Mouse (Mus musculus): ENCODE results near the gene Ldhb. TPM values are rescaled to one million over a fixed set of nuclear protein-coding genes. Genes with fewer than 3 reads are reported as not detected.

Gene Ldhb
- polyA plus RNA-seq, 1 experiment from 2014 or later, result 420 TPM

DNA sequence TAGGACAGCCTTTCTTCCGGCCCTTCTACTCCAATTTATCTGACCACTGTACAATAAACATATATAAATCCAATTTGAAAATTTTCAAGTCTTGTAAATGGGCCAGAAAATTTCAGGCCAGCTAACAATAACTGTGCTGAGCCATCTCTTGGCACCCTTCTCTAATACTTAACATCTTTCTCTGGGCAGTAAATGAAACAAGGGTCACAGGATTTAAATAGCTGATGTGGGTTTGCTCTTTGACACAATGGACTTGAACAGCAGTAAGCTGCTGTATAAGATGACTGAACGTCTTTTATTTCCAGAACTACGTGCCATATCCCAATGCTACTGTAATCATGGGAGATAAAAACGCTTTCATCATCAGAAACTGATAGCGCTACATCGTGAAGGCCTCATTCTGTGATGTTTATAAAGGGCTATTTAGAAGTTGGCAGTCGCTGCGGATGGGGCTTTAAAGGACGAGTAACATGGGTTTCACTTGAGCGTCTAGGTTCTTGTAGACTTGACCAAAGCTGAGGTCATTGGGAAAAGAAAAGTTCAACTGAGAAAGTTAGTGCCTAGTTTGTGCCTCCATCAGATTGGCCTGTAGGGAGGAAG lies 32.9 kb upstream of the Ldhb start:
- DNase-seq (ENCODE audit: low spot score), result no peak
- H3K9me3 ChIP-seq (ENCODE audit: control insufficient read depth, low read length), result no peaks in the 10 kb centered on the region
- no peaks in the 10 kb centered on the region for H3K36me3 ChIP-seq (ENCODE audit: control insufficient read depth, insufficient read depth, low read length)
- no peaks in the 10 kb centered on the region for H3K4me1 ChIP-seq (replicated peaks; ENCODE audit: control insufficient read depth, insufficient read depth, low read length)
- no peak overlapping the region for H3K4me2 ChIP-seq (ENCODE audit: low read depth, low read length, severe bottlenecking)
- no peak overlapping the region for H3K27ac ChIP-seq (ENCODE audit: low read depth, low read length)
- WGBS, result 88% methylated on average over 10 of the region's 10 CpGs
- no peaks in the 10 kb centered on the region for H3K27me3 ChIP-seq (ENCODE audit: control insufficient read depth, insufficient read depth, low read length)
- H3K9ac ChIP-seq (ENCODE audit: low read length), result no peak overlapping the region
- no peak overlapping the region for H3K4me3 ChIP-seq (ENCODE audit: low read depth, low read length)
- ATAC-seq (replicated peaks; ENCODE audit: low FRiP score), result no peak

DNA sequence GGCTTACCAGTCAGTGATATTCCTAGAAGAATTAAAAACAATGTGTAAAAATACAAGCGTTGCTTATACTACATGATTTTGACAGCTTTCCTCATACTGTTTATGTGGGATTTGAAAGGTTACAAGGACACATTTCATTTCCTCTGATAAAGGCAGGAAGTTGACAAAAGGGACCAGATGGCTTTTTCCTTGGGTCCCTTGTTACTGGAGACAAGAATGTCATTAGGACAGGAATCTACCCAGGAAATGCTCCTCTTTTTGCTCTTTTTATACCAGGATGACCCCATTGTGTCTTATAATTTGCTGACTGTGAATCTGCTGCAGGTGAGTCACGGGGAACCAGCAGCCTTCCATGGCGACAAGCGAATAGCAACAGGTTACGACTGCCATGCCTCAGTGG lies 32.4 kb upstream of the Ldhb start:
- no peak overlapping the region for H3K4me3 ChIP-seq (ENCODE audit: low read depth, low read length)
- ATAC-seq (replicated peaks; ENCODE audit: low FRiP score) (no peak), DNase-seq (ENCODE audit: low spot score) (no peak)
- H3K4me2 ChIP-seq (ENCODE audit: low read depth, low read length, severe bottlenecking), result no peak overlapping the region
- no peak overlapping the region for H3K27ac ChIP-seq (ENCODE audit: low read depth, low read length)
- H3K9me3 ChIP-seq (ENCODE audit: control insufficient read depth, low read length), result no peaks in the 10 kb centered on the region
- WGBS, result 93% methylated on average over 5 of the region's 5 CpGs
- H3K27me3 ChIP-seq (ENCODE audit: control insufficient read depth, insufficient read depth, low read length), result no peaks in the 10 kb centered on the region
- H3K9ac ChIP-seq (ENCODE audit: low read length), result no peak overlapping the region
- no peaks in the 10 kb centered on the region for H3K36me3 ChIP-seq (ENCODE audit: control insufficient read depth, insufficient read depth, low read length)
- H3K4me1 ChIP-seq (replicated peaks; ENCODE audit: control insufficient read depth, insufficient read depth, low read length), result no peaks in the 10 kb centered on the region

- H3K9me3 ChIP-seq (ENCODE audit: control insufficient read depth, low read length), result no peaks in the 10 kb centered on the region
- H3K4me3 ChIP-seq (ENCODE audit: low read depth, low read length), result no peak overlapping the region
- no peak overlapping the region for H3K4me2 ChIP-seq (ENCODE audit: low read depth, low read length, severe bottlenecking)
- no peaks in the 10 kb centered on the region for H3K27me3 ChIP-seq (ENCODE audit: control insufficient read depth, insufficient read depth, low read length)
- DNase-seq (ENCODE audit: low spot score) (no peak), ATAC-seq (replicated peaks; ENCODE audit: low FRiP score) (no peak)
- H3K27ac ChIP-seq (ENCODE audit: low read depth, low read length), result no peak overlapping the region
- no peaks in the 10 kb centered on the region for H3K36me3 ChIP-seq (ENCODE audit: control insufficient read depth, insufficient read depth, low read length)
- no peak overlapping the region for H3K9ac ChIP-seq (ENCODE audit: low read length)
- WGBS, result 89% methylated on average over 17 of the region's 17 CpGs
- no peaks in the 10 kb centered on the region for H3K4me1 ChIP-seq (replicated peaks; ENCODE audit: control insufficient read depth, insufficient read depth, low read length)
Measured at GRCm38 (mm10) chr6:142538503-142538902, 30.7 kb upstream of the Ldhb start.

- WGBS, result 84% methylated on average over 5 of the region's 5 CpGs
Measured at GRCm38 (mm10) chr6:142533412-142533811, 25.7 kb upstream of the Ldhb start.

GRCm38 (mm10) chr6:142532686-142533085 lies 24.9 kb upstream of the Ldhb start:
- WGBS, result 93% methylated on average over 2 of the region's 2 CpGs
- H3K9me3 ChIP-seq (ENCODE audit: control insufficient read depth, low read length), result no peaks in the 10 kb centered on the region
- no peak overlapping the region for H3K4me2 ChIP-seq (ENCODE audit: low read depth, low read length, severe bottlenecking)
- no peak overlapping the region for H3K27ac ChIP-seq (ENCODE audit: low read depth, low read length)
- no peaks in the 10 kb centered on the region for H3K36me3 ChIP-seq (ENCODE audit: control insufficient read depth, insufficient read depth, low read length)
- no peaks in the 10 kb centered on the region for H3K4me1 ChIP-seq (replicated peaks; ENCODE audit: control insufficient read depth, insufficient read depth, low read length)
- no peaks in the 10 kb centered on the region for H3K27me3 ChIP-seq (ENCODE audit: control insufficient read depth, insufficient read depth, low read length)
- DNase-seq (ENCODE audit: low spot score), result no peak
- H3K4me3 ChIP-seq (ENCODE audit: low read depth, low read length), result no peak overlapping the region
- no peak for ATAC-seq (replicated peaks; ENCODE audit: low FRiP score)
- H3K9ac ChIP-seq (ENCODE audit: low read length), result no peak overlapping the region

More at GRCm38 (mm10) chr6:142533412-142533811, 25.7 kb upstream of the Ldhb start:
- ATAC-seq (replicated peaks; ENCODE audit: low FRiP score) (no peak), DNase-seq (ENCODE audit: low spot score) (no peak)
- Histone ChIP-seq H3K4me1 (replicated peaks; ENCODE audit: control insufficient read depth, insufficient read depth, low read length) (no peaks in the 10 kb centered on the region), H3K36me3 (ENCODE audit: control insufficient read depth, insufficient read depth, low read length) (no peaks in the 10 kb centered on the region), H3K27me3 (ENCODE audit: control insufficient read depth, insufficient read depth, low read length) (no peaks in the 10 kb centered on the region), H3K4me2 (ENCODE audit: low read depth, low read length, severe bottlenecking) (no peak overlapping the region), H3K27ac (ENCODE audit: low read depth, low read length) (no peak overlapping the region), H3K9ac (ENCODE audit: low read length) (no peak overlapping the region), H3K4me3 (ENCODE audit: low read depth, low read length) (no peak overlapping the region), H3K9me3 (ENCODE audit: control insufficient read depth, low read length) (no peaks in the 10 kb centered on the region)

GRCm38 (mm10) chr6:142532141-142532540 lies 24.4 kb upstream of the Ldhb start:
- Histone ChIP-seq H3K4me3 (ENCODE audit: low read depth, low read length) (no peak overlapping the region), H3K4me1 (replicated peaks; ENCODE audit: control insufficient read depth, insufficient read depth, low read length) (no peaks in the 10 kb centered on the region), H3K9me3 (ENCODE audit: control insufficient read depth, low read length) (no peaks in the 10 kb centered on the region), H3K9ac (ENCODE audit: low read length) (no peak overlapping the region), H3K36me3 (ENCODE audit: control insufficient read depth, insufficient read depth, low read length) (no peaks in the 10 kb centered on the region), H3K27me3 (ENCODE audit: control insufficient read depth, insufficient read depth, low read length) (no peaks in the 10 kb centered on the region), H3K4me2 (ENCODE audit: low read depth, low read length, severe bottlenecking) (no peak overlapping the region), H3K27ac (ENCODE audit: low read depth, low read length) (no peak overlapping the region)
- WGBS, result 94% methylated on average over 17 of the region's 17 CpGs
- ATAC-seq (replicated peaks; ENCODE audit: low FRiP score) (no peak), DNase-seq (ENCODE audit: low spot score) (no peak)

DNA sequence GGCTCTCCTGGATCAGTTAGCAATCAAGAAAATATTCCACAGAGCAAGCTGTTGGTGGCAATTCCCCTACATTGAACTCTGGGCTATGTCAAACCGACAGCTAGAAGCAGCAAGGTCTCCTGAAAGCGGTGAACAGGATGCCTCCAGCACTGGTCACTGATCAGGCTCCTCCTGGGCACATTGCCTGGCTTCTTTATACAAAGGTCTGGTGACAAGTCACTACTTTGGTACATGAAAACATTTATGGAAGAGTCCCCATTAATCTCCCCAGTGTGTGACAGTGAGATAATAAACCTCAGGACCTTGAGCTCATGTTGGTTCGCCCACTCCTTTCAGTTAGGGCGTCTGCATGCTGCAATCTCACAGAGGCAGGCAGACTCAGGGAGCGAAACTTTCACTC lies 22.6 kb upstream of the Ldhb start:
- H3K4me2 ChIP-seq (ENCODE audit: low read depth, low read length, severe bottlenecking), result no peak overlapping the region
- H3K27me3 ChIP-seq (ENCODE audit: control insufficient read depth, insufficient read depth, low read length), result no peaks in the 10 kb centered on the region
- no peak overlapping the region for H3K4me3 ChIP-seq (ENCODE audit: low read depth, low read length)
- no peaks in the 10 kb centered on the region for H3K9me3 ChIP-seq (ENCODE audit: control insufficient read depth, low read length)
- H3K9ac ChIP-seq (ENCODE audit: low read length), result no peak overlapping the region
- no peaks in the 10 kb centered on the region for H3K36me3 ChIP-seq (ENCODE audit: control insufficient read depth, insufficient read depth, low read length)
- no peaks in the 10 kb centered on the region for H3K4me1 ChIP-seq (replicated peaks; ENCODE audit: control insufficient read depth, insufficient read depth, low read length)
- no peak for DNase-seq (ENCODE audit: low spot score)
- no peak for ATAC-seq (replicated peaks; ENCODE audit: low FRiP score)
- 92% methylated on average over 5 of the region's 5 CpGs for WGBS
- no peak overlapping the region for H3K27ac ChIP-seq (ENCODE audit: low read depth, low read length)

- no peaks in the 10 kb centered on the region for H3K4me1 ChIP-seq (replicated peaks; ENCODE audit: control insufficient read depth, insufficient read depth, low read length)
- DNase-seq (ENCODE audit: low spot score), result no peak
- no peaks in the 10 kb centered on the region for H3K36me3 ChIP-seq (ENCODE audit: control insufficient read depth, insufficient read depth, low read length)
- no peak overlapping the region for H3K4me2 ChIP-seq (ENCODE audit: low read depth, low read length, severe bottlenecking)
- H3K27me3 ChIP-seq (ENCODE audit: control insufficient read depth, insufficient read depth, low read length), result no peaks in the 10 kb centered on the region
- H3K27ac ChIP-seq (ENCODE audit: low read depth, low read length), result no peak overlapping the region
- no peak for ATAC-seq (replicated peaks; ENCODE audit: low FRiP score)
- no peak overlapping the region for H3K4me3 ChIP-seq (ENCODE audit: low read depth, low read length)
- H3K9ac ChIP-seq (ENCODE audit: low read length), result no peak overlapping the region
- 86% methylated on average over 8 of the region's 8 CpGs for WGBS
- no peaks in the 10 kb centered on the region for H3K9me3 ChIP-seq (ENCODE audit: control insufficient read depth, low read length)
Measured at GRCm38 (mm10) chr6:142529680-142530079, 21.9 kb upstream of the Ldhb start.

- DNase-seq (ENCODE audit: low spot score) (no peak), ATAC-seq (replicated peaks; ENCODE audit: low FRiP score) (no peak)
- H3K4me1 ChIP-seq (replicated peaks; ENCODE audit: control insufficient read depth, insufficient read depth, low read length), result no peaks in the 10 kb centered on the region
- H3K27ac ChIP-seq (ENCODE audit: low read depth, low read length), result no peak overlapping the region
- no peak overlapping the region for H3K4me3 ChIP-seq (ENCODE audit: low read depth, low read length)
- no peaks in the 10 kb centered on the region for H3K27me3 ChIP-seq (ENCODE audit: control insufficient read depth, insufficient read depth, low read length)
- H3K9ac ChIP-seq (ENCODE audit: low read length), result no peak overlapping the region
- no peaks in the 10 kb centered on the region for H3K36me3 ChIP-seq (ENCODE audit: control insufficient read depth, insufficient read depth, low read length)
- 70% methylated on average over 1 of the region's 1 CpGs for WGBS
- H3K9me3 ChIP-seq (ENCODE audit: control insufficient read depth, low read length), result no peaks in the 10 kb centered on the region
- H3K4me2 ChIP-seq (ENCODE audit: low read depth, low read length, severe bottlenecking), result no peak overlapping the region
Measured at GRCm38 (mm10) chr6:142527931-142528562, 20.3 kb upstream of the Ldhb start.
